Mouse (Mus musculus): ENCODE data around the gene Rep15.

The Rep15 gene

GRCm38 (mm10) chr6:147030096-147030885, 2.1 kb upstream of the Rep15 start:
- no peak for DNase-seq (ENCODE audit: low spot score in 2 of 2)

GRCm38 (mm10) chr6:147042291-147043290, 10.2 kb downstream of the Rep15 start, which contains the start of gene Mrps35:
Gene Mrps35 (plus strand): TSS chr6:147042764.
- DNase-seq (ENCODE audit: low spot score in 2 of 2): peak; percentile 69 to 85

DNA sequence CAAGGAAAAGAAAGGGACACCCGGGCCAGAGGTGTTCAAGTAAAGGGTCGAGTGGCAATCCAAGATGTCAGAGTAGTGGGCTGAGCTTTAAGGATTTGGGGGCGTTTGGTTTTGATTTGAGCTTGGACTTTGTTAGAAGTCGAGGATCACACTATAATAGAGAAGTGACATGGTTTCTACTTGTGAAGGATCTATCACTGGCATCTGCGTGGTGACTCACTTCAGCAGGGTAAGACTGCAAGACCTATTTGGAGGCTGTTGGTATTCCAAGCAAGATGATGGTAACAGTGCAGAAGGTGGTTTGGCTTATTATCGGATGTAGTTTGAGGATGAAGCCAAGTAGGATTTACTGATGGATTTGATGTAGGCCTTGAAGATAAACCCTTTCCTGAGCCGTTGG, 11.2 kb downstream of the Rep15 start:
- DNase-seq (ENCODE audit: low spot score in 2 of 2): no peak

DNA sequence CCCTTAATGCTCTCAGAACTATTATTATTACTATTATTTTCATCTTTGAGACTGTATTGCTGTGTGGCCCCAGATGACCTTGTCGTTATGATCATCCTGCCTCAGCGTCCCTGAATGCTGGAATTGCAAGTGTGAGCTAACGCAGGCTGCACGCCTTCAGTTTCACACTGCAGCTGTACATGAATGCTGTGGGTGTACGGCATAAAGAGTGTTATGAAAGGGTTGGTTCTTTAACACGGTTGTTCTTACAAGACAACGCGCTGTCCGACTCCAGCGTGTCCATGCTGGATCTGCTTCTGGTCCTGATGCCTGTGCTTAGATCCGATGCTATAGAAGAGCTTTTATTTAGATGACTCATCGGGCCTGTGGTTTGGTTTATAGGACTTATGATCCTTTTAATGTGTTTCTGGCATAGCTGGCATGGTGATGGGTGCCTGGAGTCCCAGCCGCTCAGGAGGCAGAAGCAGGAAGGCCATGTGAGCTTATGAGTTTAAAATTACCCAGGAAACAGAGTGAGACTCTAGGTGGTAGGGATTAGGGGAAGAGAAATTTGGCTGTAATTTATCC, 16.9 kb downstream of the Rep15 start:
- DNase-seq (ENCODE audit: low spot score in 2 of 2): no peak

DNA sequence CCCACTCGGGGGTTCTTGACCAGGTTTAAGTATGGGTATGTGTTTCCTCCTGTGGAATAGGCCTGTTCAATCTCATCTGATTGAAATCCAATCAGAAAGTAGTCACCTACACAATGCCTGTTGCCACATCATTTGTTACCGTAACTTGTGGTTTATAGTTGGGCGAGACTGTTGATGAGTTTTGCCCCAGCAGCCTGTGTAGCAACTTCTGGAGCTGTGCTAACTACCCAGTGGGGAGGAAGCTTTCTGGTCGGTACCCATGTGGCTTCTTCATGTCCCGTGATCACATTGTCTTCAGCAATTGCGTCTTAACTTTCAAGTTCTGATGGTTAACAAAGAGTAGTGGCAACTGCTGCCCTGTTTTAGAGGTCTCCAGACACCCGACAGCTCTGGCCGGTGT, 19.3 kb downstream of the Rep15 start:
- DNase-seq (ENCODE audit: low spot score in 2 of 2): no peak

DNA sequence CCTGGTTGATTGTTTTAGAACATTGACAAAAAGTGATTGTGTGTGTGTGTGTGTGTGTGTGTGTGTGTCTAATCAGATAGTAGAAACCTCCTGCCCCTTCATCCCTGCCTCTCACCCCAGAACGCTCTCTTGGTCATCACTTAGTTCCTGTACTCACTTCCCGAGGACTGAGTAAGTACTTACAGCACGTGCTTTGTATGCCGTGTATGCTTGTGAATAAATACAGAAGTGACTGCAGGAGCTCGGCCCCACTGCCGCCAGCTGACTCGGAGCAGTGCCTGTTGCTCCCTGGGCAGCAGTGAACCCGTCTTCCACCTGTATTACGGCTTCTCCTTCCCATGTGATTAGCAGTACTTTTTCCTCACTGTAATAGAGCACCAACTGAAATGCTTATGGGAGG, 20.1 kb downstream of the Rep15 start:
- no peak for DNase-seq (ENCODE audit: low spot score in 2 of 2)

- DNase-seq (ENCODE audit: low spot score in 2 of 2): no peak
Measured at GRCm38 (mm10) chr6:147053785-147054646, 21.6 kb downstream of the Rep15 start.

DNA sequence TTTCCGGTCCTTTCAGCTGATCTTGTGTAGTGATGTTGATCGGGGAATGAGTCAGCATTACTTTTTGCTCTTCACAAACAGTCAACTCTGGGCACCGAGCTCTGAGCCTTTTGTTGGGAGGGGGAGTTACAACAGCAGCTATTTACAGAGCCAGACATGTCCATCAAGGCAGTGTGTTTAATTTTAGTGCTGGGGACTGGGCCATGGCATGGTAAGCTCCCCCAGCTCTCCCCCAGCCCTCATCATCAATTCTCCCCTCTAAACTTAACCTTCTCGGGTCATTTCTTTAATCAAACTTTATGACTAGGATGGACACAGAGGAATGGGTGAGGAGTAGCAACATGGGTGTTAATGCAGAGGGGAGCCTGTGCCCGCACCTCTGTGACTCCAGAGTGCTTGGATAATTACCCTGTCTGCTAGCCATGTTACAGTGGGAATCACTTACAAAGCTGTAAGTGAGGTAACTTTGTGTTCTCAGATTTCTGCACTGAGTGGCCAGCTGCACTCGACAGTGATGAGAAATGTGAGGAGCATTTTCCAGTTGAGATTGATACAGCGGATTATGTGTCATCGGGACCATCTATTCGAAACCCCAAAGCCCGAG, 23.1 kb downstream of the Rep15 start:
- DNase-seq (ENCODE audit: low spot score in 2 of 2): no peak

- DNase-seq (ENCODE audit: low spot score in 2 of 2): no peak
Measured at GRCm38 (mm10) chr6:147059326-147059725, 26.9 kb downstream of the Rep15 start.

- no peak for DNase-seq (ENCODE audit: low spot score in 2 of 2)
Measured at GRCm38 (mm10) chr6:147061630-147062029, 29.2 kb downstream of the Rep15 start.

DNA sequence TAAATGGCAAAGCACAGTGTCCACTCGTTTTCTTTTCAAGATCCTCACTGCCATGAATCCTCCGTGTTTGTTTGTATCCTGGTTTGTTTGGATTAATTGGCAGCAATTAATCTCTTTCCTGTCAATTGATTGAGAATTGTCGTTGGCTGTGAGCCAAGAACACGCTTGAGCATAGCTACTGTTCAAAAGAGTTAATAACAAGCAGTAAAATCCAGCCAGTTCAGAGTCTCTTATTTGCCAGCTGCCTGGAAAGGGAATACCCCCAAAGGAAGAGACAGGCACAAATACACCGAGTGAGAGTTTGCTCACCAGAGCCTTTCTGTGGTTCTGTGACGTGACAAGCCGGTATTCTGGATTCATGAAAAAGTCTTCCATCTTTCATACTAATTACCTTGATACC, 29.6 kb downstream of the Rep15 start:
- no peak for DNase-seq (ENCODE audit: low spot score in 2 of 2)

GRCm38 (mm10) chr6:147062694-147063093, 30.3 kb downstream of the Rep15 start:
- DNase-seq (ENCODE audit: low spot score in 2 of 2): no peak

DNA sequence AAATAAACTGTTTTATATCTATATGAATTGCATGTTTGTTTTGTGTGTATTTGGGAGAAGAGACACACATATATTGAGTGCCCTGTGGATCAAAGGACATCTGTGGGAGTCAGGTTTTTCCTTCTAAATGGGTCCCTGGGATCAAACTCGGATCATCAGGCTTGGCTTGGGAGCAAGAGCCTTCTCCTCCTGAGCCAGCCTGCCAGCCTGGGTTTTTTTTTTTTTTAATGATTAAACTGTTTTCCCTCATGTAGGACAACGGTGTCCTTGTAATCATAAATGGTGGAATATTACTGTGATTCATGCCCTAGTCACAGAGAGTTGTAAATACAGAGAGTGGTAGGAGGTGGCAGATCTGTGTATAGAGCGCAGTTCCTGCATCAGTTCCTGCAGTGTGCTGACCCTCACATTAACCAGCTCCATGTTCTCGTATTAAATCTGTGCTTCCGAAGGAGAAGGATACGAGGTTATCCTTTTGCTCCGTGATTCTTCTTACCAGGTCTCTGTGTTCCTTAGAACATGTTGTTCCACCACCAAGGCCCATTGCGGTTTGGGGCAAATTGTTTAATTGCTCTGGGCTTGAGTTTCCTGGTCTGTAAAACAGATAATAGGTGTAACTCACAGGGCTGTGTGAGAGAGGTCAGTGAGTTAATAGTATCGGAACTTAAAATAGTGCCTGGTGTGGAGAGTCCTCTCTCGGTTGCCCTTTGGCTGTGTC, 32.0 kb downstream of the Rep15 start:
- DNase-seq (ENCODE audit: low spot score in 2 of 2): no peak

- no peak for DNase-seq (ENCODE audit: low spot score in 2 of 2)
Measured at GRCm38 (mm10) chr6:147064944-147065261, 32.5 kb downstream of the Rep15 start.

DNA sequence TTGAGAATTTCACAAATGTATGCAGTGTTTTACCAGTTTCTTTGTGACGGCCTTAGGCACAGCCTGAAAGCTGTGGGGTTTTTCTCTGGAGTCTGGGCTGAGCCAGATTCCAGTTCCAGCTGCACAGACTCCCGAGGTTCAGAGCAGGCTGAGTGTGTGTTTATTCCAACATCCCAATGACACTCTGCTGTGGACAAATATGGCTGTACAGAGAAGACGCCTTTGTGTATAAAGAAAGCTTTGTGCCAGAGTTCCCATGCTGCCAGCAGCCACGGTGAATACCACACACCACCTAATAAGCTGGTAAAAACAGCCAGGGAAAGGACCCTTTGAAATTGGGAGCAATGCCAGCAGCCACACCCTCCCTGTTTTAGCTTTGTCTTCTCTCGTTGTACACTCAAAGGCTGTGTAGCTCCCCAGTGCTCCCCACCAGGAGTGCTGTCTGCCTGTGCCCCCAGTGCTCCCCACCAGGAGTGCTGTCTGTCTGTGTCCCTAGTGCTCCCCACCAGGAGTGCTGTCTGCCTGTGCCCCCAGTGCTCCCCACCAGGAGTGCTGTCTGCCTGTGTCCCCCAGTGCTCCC, 43.5 kb downstream of the Rep15 start:
- no peak for DNase-seq (ENCODE audit: low spot score in 2 of 2)

DNA sequence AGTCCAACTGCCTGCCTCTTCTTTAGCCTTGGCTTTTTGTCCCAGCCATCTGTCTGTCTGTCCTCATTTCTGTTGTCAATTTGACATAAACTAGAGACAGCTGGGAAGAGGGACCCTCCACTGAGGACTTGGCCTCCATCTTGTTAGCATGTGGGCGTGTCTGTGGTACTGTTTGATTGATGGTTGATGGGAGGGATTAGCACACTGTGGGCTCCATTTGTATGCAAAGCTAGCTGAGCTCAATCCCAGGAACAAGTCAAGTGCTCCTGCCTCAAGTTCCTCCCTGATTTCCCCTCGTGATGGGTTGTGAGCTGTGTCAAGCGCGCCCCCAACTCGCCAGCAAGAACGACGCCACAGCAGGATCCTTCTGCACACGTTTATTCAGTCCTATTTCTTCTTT, 44.5 kb downstream of the Rep15 start:
- DNase-seq (ENCODE audit: low spot score in 2 of 2): no peak

- DNase-seq (ENCODE audit: low spot score in 2 of 2): no peak
Measured at GRCm38 (mm10) chr6:147079919-147080318, 47.5 kb downstream of the Rep15 start.

Measured in frontal cortex, postnatal 25 days (tissue).